Mouse (Mus musculus): ENCODE measurements at regions not wholly inside any gene's neighbourhood (a gene's known extent, or its start where the extent isn't known, plus 50 kb on each side); places are given as distances from the start of the nearest gene placed in this dataset.

DNA sequence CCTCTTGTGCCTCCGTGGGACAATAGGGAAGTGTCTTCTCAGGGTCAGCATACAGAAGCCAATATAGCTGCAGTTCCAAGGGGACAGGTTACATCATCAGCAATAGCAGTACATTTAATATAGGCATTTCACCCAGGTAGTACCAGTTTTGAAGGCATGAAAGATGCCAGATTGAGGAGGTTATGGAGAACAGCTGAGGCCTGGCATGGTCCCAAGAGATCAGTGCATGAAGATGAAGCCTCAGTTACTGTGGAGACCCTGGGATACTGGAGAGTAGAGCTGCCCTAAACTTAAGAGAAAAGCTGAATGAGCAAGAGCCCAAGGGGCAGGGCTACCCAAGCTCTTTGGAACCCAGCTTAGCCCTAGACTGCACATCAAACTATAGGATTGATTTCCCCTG lies 94.1 kb upstream of the Adcy1 start:
- H3K36me3 ChIP-seq (ENCODE audit: control insufficient read depth, insufficient read depth, low read length) = no peaks in the 10 kb centered on the region
- TF ChIP-seq POLR2A (IDR thresholded peaks at IDR 0.05; ENCODE audit: extremely low read depth, insufficient read depth, low read length) (no peak), CTCF (IDR thresholded peaks at IDR 0.05; ENCODE audit: low read depth, low read length) (no peak)
- H3K27me3 ChIP-seq (ENCODE audit: control insufficient read depth, insufficient read depth, low read length) = no peaks in the 10 kb centered on the region
- H3K79me2 ChIP-seq (ENCODE audit: control insufficient read depth, insufficient read depth, low read length) = no peaks in the 10 kb centered on the region
- H3K27ac ChIP-seq (replicated peaks; ENCODE audit: insufficient read depth, low read depth, low read length) = no peak overlapping the region
- 91% methylated on average over 1 of the region's 1 CpGs for WGBS
- H3K4me3 ChIP-seq (ENCODE audit: insufficient read depth, low read depth, low read length) = no peak overlapping the region
- H3K9ac ChIP-seq (ENCODE audit: low read depth, low read length) = no peak overlapping the region
- no peak for DNase-seq (ENCODE audit: extremely low read depth, low read depth, low spot score)
- no peaks in the 10 kb centered on the region for H3K4me1 ChIP-seq (ENCODE audit: control insufficient read depth, insufficient read depth, low read length)

DNA sequence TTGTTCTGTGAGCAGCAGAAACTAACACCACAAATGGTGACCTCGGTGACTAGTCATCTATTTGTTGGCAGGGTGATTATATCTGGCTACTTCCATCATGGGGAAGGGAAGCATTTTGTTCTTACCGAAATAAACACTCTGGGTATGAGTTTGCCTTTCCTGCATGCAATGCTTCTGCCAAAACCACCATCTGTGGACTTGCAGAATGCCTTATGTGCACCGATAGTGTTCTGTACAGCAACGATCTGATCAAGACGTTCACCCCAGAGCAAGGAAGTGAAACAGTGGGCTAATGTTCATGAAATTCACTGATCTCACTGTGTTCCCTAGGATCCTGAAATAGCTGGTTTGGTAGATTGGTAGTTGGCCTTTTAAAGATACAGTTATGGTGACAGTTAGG lies 96.3 kb upstream of the Adcy1 start:
- no peak overlapping the region for H3K4me3 ChIP-seq (ENCODE audit: insufficient read depth, low read depth, low read length)
- 79% methylated on average over 5 of the region's 5 CpGs for WGBS
- TF ChIP-seq CTCF (IDR thresholded peaks at IDR 0.05; ENCODE audit: low read depth, low read length) (no peak), POLR2A (IDR thresholded peaks at IDR 0.05; ENCODE audit: extremely low read depth, insufficient read depth, low read length) (no peak)
- H3K27me3 ChIP-seq (ENCODE audit: control insufficient read depth, insufficient read depth, low read length) = no peaks in the 10 kb centered on the region
- no peaks in the 10 kb centered on the region for H3K79me2 ChIP-seq (ENCODE audit: control insufficient read depth, insufficient read depth, low read length)
- no peaks in the 10 kb centered on the region for H3K4me1 ChIP-seq (ENCODE audit: control insufficient read depth, insufficient read depth, low read length)
- H3K36me3 ChIP-seq (ENCODE audit: control insufficient read depth, insufficient read depth, low read length) = no peaks in the 10 kb centered on the region
- no peak for DNase-seq (ENCODE audit: extremely low read depth, low read depth, low spot score)
- no peak overlapping the region for H3K27ac ChIP-seq (replicated peaks; ENCODE audit: insufficient read depth, low read depth, low read length)
- H3K9ac ChIP-seq (ENCODE audit: low read depth, low read length) = no peak overlapping the region

DNA sequence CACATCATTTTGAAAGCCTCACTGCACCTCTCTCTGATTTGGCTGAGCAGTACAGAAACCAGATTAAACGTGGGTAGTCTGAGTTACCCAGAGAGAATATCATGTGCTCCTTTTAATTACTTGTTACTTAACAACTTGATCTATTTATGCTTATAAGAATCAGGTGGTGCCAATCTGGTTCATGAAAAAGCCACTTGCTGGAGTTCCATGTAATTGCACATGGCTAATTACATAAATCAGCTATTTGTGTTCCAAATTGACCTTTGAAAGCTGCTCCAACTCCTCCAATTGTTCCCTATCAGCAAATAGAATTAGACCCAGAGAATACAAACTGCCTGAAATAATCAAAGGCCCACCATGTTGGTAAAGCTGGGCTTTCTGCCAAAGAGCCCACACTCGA lies 98.8 kb upstream of the Adcy1 start:
- Histone ChIP-seq H3K4me3 (ENCODE audit: insufficient read depth, low read depth, low read length) (no peak overlapping the region), H3K36me3 (ENCODE audit: control insufficient read depth, insufficient read depth, low read length) (no peaks in the 10 kb centered on the region), H3K27ac (replicated peaks; ENCODE audit: insufficient read depth, low read depth, low read length) (no peak overlapping the region), H3K9ac (ENCODE audit: low read depth, low read length) (no peak overlapping the region), H3K4me1 (ENCODE audit: control insufficient read depth, insufficient read depth, low read length) (no peaks in the 10 kb centered on the region), H3K79me2 (ENCODE audit: control insufficient read depth, insufficient read depth, low read length) (no peaks in the 10 kb centered on the region), H3K27me3 (ENCODE audit: control insufficient read depth, insufficient read depth, low read length) (no peaks in the 10 kb centered on the region)
- no peak for DNase-seq (ENCODE audit: extremely low read depth, low read depth, low spot score)
- TF ChIP-seq CTCF (IDR thresholded peaks at IDR 0.05; ENCODE audit: low read depth, low read length) (no peak), POLR2A (IDR thresholded peaks at IDR 0.05; ENCODE audit: extremely low read depth, insufficient read depth, low read length) (no peak)
- WGBS = 57% methylated on average over 2 of the region's 2 CpGs

DNA sequence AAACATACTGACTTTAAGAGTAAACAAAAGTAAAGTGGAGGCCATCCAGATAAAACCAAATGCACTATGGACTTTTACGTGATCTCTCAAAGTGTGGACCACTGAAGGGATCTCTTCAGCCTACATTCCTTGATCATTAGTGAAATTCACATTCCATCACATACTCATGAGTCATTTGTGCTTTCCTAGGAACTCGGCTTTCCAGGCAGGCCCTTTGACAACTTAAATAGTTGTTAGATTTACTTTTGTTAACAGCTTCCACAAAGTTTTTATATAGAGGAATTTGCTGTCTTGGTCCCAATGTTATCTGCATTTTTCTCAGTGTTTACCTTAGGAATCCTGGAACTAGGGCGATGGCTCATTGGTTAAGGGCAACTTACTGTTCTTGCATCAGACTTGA lies 99.7 kb upstream of the Adcy1 start:
- Histone ChIP-seq H3K4me3 (ENCODE audit: insufficient read depth, low read depth, low read length) (no peak overlapping the region), H3K27me3 (ENCODE audit: control insufficient read depth, insufficient read depth, low read length) (no peaks in the 10 kb centered on the region), H3K9ac (ENCODE audit: low read depth, low read length) (no peak overlapping the region), H3K4me1 (ENCODE audit: control insufficient read depth, insufficient read depth, low read length) (no peaks in the 10 kb centered on the region), H3K79me2 (ENCODE audit: control insufficient read depth, insufficient read depth, low read length) (no peaks in the 10 kb centered on the region), H3K36me3 (ENCODE audit: control insufficient read depth, insufficient read depth, low read length) (no peaks in the 10 kb centered on the region), H3K27ac (replicated peaks; ENCODE audit: insufficient read depth, low read depth, low read length) (no peak overlapping the region)
- WGBS = 71% methylated on average over 3 of the region's 3 CpGs
- no peak for DNase-seq (ENCODE audit: extremely low read depth, low read depth, low spot score)
- TF ChIP-seq CTCF (IDR thresholded peaks at IDR 0.05; ENCODE audit: low read depth, low read length) = no peak
- TF ChIP-seq POLR2A (IDR thresholded peaks at IDR 0.05; ENCODE audit: extremely low read depth, insufficient read depth, low read length) = no peak

DNA sequence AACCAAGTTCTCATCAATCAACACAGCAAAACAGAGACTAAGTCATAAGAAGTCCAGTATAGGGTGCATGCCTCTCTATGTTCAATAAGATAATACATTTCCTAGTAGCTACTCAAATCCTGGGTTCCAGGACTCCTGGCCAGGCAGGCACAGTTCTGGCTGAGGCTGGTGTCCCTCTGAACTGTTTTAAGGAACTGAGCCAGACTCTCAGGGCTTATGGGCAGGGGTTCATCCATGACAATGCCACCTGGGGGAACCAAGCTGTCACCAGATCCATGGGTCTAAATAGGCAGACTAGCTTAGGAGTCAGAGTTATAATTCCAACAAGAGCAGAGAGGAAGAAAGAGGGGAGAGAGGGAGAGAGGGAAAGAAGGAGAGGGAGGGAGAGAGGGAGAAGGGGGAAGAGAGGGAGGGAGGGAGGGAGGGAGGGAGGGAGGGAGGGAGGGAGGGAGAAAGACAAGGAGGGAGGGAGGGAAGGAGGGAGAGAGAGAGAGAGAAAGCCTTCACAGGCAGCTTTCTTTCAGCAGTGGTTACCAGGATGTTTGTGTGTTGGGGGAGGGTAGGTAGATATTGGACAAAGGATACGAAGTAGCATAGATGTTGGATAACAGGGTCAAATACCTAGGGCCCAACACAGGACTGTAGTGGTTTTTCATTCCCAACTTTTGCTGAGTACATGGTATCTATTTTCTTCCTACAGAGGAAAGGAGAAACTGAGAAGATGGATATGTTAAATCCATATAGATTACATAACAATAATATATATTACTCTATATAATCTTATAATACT lies 100.3 kb upstream of the Adcy1 start:
- Histone ChIP-seq H3K79me2 (ENCODE audit: control insufficient read depth, insufficient read depth, low read length) (no peaks in the 10 kb centered on the region), H3K9ac (ENCODE audit: low read depth, low read length) (no peak overlapping the region), H3K4me3 (ENCODE audit: insufficient read depth, low read depth, low read length) (no peak overlapping the region), H3K4me1 (ENCODE audit: control insufficient read depth, insufficient read depth, low read length) (no peaks in the 10 kb centered on the region), H3K27me3 (ENCODE audit: control insufficient read depth, insufficient read depth, low read length) (no peaks in the 10 kb centered on the region), H3K36me3 (ENCODE audit: control insufficient read depth, insufficient read depth, low read length) (no peaks in the 10 kb centered on the region), H3K27ac (replicated peaks; ENCODE audit: insufficient read depth, low read depth, low read length) (no peak overlapping the region)
- TF ChIP-seq CTCF (IDR thresholded peaks at IDR 0.05; ENCODE audit: low read depth, low read length) (no peak), POLR2A (IDR thresholded peaks at IDR 0.05; ENCODE audit: extremely low read depth, insufficient read depth, low read length) (no peak)
- DNase-seq (ENCODE audit: extremely low read depth, low read depth, low spot score) = no peak
- 78% methylated on average over 1 of the region's 1 CpGs for WGBS

DNA sequence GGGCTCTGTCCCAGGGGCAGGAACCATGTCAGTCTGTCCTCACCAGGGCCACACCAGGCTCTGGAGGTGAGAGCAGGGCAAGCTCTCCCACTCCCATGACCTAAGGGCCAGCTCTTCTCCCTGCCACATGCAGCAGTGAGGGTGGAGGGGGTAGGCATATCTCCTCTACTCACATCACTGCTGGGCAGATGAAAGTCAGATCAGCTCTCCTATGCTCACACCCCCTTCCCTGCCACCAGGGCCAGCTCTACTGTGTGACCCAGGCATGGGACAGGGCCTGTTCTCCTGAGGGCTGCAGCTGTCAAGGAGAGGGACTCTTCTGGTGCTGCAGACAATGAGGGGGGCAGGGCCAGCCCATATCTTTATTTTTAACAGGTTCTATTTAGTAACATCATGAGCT lies 101.0 kb upstream of the Adcy1 start:
- no peak overlapping the region for H3K9ac ChIP-seq (ENCODE audit: low read depth, low read length)
- DNase-seq (ENCODE audit: extremely low read depth, low read depth, low spot score) = no peak
- TF ChIP-seq POLR2A (IDR thresholded peaks at IDR 0.05; ENCODE audit: extremely low read depth, insufficient read depth, low read length) (no peak), CTCF (IDR thresholded peaks at IDR 0.05; ENCODE audit: low read depth, low read length) (no peak)
- H3K4me3 ChIP-seq (ENCODE audit: insufficient read depth, low read depth, low read length) = no peak overlapping the region
- H3K36me3 ChIP-seq (ENCODE audit: control insufficient read depth, insufficient read depth, low read length) = no peaks in the 10 kb centered on the region
- H3K79me2 ChIP-seq (ENCODE audit: control insufficient read depth, insufficient read depth, low read length) = no peaks in the 10 kb centered on the region
- H3K27me3 ChIP-seq (ENCODE audit: control insufficient read depth, insufficient read depth, low read length) = no peaks in the 10 kb centered on the region
- H3K27ac ChIP-seq (replicated peaks; ENCODE audit: insufficient read depth, low read depth, low read length) = no peak overlapping the region
- no peaks in the 10 kb centered on the region for H3K4me1 ChIP-seq (ENCODE audit: control insufficient read depth, insufficient read depth, low read length)
